Mouse (Mus musculus) liver, embryonic 11.5 days (tissue): Measurements from ENCODE around the gene Cdc42bpa. TPM values are rescaled to one million over a fixed set of nuclear protein-coding genes. Genes with fewer than 3 reads are reported as not detected.

Source experiments
- ATAC-seq: fragments of 200-750 bp; cut with Nextera tagmentation; replicated peaks from 2 replicates; pipeline ENCODE4 v1.8.0; 2017; ENCODE audit warnings: moderate number of reproducible peaks, mild to moderate bottlenecking, moderate TSS enrichment, moderate library complexity; ENCODE audit not compliant: low FRiP score
- DNase-seq: peaks from one replicate; pipeline ENCODE4 v3.0.0-alpha.2; 2017; ENCODE audit warnings: low spot score
- H3K27ac ChIP-seq: fragments of 300-500 bp; sonication (generic); 2 replicates; pipeline ENCODE4 v1.5.1; 2014; ENCODE audit warnings: mild to moderate bottlenecking, low read depth, low read length, control low read depth
- H3K27me3 ChIP-seq: fragments of 300-500 bp; sonication (generic); replicated peaks from 2 replicates; pipeline ENCODE4 v1.6.1; 2014; ENCODE audit warnings: low read length, mixed read lengths; ENCODE audit not compliant: control insufficient read depth, insufficient read depth
- H3K36me3 ChIP-seq: fragments of 300-500 bp; sonication (generic); 2 replicates; pipeline ENCODE4 v1.6.1; 2014; ENCODE audit warnings: mild to moderate bottlenecking, low read length, moderate library complexity, mixed read lengths; ENCODE audit not compliant: control insufficient read depth, insufficient read depth
- H3K4me1 ChIP-seq: fragments of 300-500 bp; sonication (generic); replicated peaks from 2 replicates; pipeline ENCODE4 v1.6.1; 2014; ENCODE audit warnings: low read length, mixed read lengths; ENCODE audit not compliant: control insufficient read depth, insufficient read depth
- H3K4me2 ChIP-seq: fragments of 300-500 bp; sonication (generic); 2 replicates; pipeline ENCODE4 v1.6.1; 2014; ENCODE audit warnings: mild to moderate bottlenecking, control low read depth, moderate library complexity
- H3K4me3 ChIP-seq: fragments of 300-500 bp; sonication (generic); 2 replicates; pipeline ENCODE4 v1.5.1; 2014; ENCODE audit warnings: low read depth, low read length, control low read depth
- H3K9ac ChIP-seq: fragments of 300-500 bp; sonication (generic); 2 replicates; pipeline ENCODE4 v1.6.1; 2014; ENCODE audit warnings: low read depth, low read length, control low read depth
- H3K9me3 ChIP-seq: fragments of 300-500 bp; sonication (generic); 2 replicates; pipeline ENCODE4 v1.6.1; 2016; ENCODE audit warnings: low read length, inconsistent platforms, mixed read lengths; ENCODE audit not compliant: control insufficient read depth
- WGBS: fragments of 180-500 bp; shearing (Covaris S2); extraction: QIAGEN DNeasy Blood & Tissue Kit; methylation state at CpG from one replicate; pipeline ENCODE4 v1.1.7; 2014; 5-methylcytosine and 5-hydroxymethylcytosine counted together
- polyA plus RNA-seq: library from polyadenylated mRNA; unstranded; fragments of >200 nt; fragmentation: Nextera tagmentation; extraction: Ambion mirVana; gene quantifications from 2 replicates; pipeline ENCODE4 v1.2.1, GENCODE M21; 2014

The Cdc42bpa gene
- polyA plus RNA-seq, 1 experiment from 2014 or later = 13.1 TPM

- no peak overlapping the region for H3K4me2 ChIP-seq
- no peaks in the 10 kb centered on the region for H3K9me3 ChIP-seq
- DNase-seq = no peak
- H3K27me3 ChIP-seq = no peaks in the 10 kb centered on the region
- no peak overlapping the region for H3K27ac ChIP-seq
- no peak overlapping the region for H3K4me3 ChIP-seq
- no peak for ATAC-seq
- no peak overlapping the region for H3K9ac ChIP-seq
- H3K4me1 ChIP-seq = no peaks in the 10 kb centered on the region
- no peaks in the 10 kb centered on the region for H3K36me3 ChIP-seq
- 92% methylated on average over 5 of the region's 5 CpGs for WGBS
Measured at GRCm38 (mm10) chr1:180128077-180128792, 168.0 kb downstream of the Cdc42bpa start.

- ATAC-seq (no peak), DNase-seq (no peak)
- Histone ChIP-seq H3K4me3 (no peak overlapping the region), H3K27me3 (no peaks in the 10 kb centered on the region), H3K4me1 (no peaks in the 10 kb centered on the region), H3K4me2 (no peak overlapping the region), H3K27ac (no peak overlapping the region), H3K9me3 (no peaks in the 10 kb centered on the region), H3K36me3 (no peaks in the 10 kb centered on the region; the same call in 1 of the 2 replicates), H3K9ac (no peak overlapping the region)
- WGBS = 59% methylated on average over 3 of the region's 3 CpGs
Measured at GRCm38 (mm10) chr1:180131402-180131801, 171.1 kb downstream of the Cdc42bpa start.

- ATAC-seq = no peak
- no peaks in the 10 kb centered on the region for H3K4me1 ChIP-seq
- no peaks in the 10 kb centered on the region for H3K9me3 ChIP-seq
- no peaks in the 10 kb centered on the region; the same call in 1 of the 2 replicates for H3K36me3 ChIP-seq
- no peak overlapping the region for H3K9ac ChIP-seq
- DNase-seq = no peak
- no peak overlapping the region for H3K4me3 ChIP-seq
- H3K27me3 ChIP-seq = no peaks in the 10 kb centered on the region
- no peak overlapping the region for H3K4me2 ChIP-seq
- no peak overlapping the region for H3K27ac ChIP-seq
- WGBS = 87% methylated on average over 4 of the region's 4 CpGs
Measured at GRCm38 (mm10) chr1:180132187-180132586, 171.9 kb downstream of the Cdc42bpa start.

- H3K9me3 ChIP-seq = no peaks in the 10 kb centered on the region
- H3K4me1 ChIP-seq = no peaks in the 10 kb centered on the region
- no peaks in the 10 kb centered on the region for H3K27me3 ChIP-seq
- no peak overlapping the region for H3K9ac ChIP-seq
- H3K27ac ChIP-seq = no peak overlapping the region
- DNase-seq (no peak), ATAC-seq (no peak)
- peaks cover 3% of the 10 kb centered on the region; the same call in 1 of the 2 replicates for H3K36me3 ChIP-seq
- WGBS = 80% methylated on average over 4 of the region's 4 CpGs
- H3K4me2 ChIP-seq = no peak overlapping the region
- no peak overlapping the region for H3K4me3 ChIP-seq
Measured at GRCm38 (mm10) chr1:180139158-180139557, 178.9 kb downstream of the Cdc42bpa start.

GRCm38 (mm10) chr1:180140970-180141369 is 180.7 kb downstream of the Cdc42bpa start:
- Histone ChIP-seq H3K4me3 (no peak overlapping the region), H3K4me1 (no peaks in the 10 kb centered on the region), H3K9me3 (no peaks in the 10 kb centered on the region), H3K27me3 (no peaks in the 10 kb centered on the region), H3K36me3 (peaks cover 7% of the 10 kb centered on the region; the same call in 1 of the 2 replicates), H3K27ac (no peak overlapping the region), H3K4me2 (no peak overlapping the region), H3K9ac (no peak overlapping the region)
- no peak for ATAC-seq
- WGBS = 89% methylated on average over 2 of the region's 2 CpGs
- no peak for DNase-seq

- WGBS = 63% methylated on average over 4 of the region's 4 CpGs
- peak overlapping the region; percentile 62 for H3K4me2 ChIP-seq
Measured at GRCm38 (mm10) chr1:180148036-180148435, 187.8 kb downstream of the Cdc42bpa start.

GRCm38 (mm10) chr1:180148563-180148962 is 188.3 kb downstream of the Cdc42bpa start:
- H3K27me3 ChIP-seq = no peaks in the 10 kb centered on the region
- peaks cover 13% of the 10 kb centered on the region for H3K4me1 ChIP-seq
- H3K36me3 ChIP-seq = peaks cover 15% of the 10 kb centered on the region; the same call in 1 of the 2 replicates
- peak overlapping the region; percentile 62 for H3K4me2 ChIP-seq
- 54% methylated on average over 4 of the region's 4 CpGs for WGBS
- no peaks in the 10 kb centered on the region for H3K9me3 ChIP-seq
- H3K9ac ChIP-seq = peak overlapping the region; percentile 30; the same call in 1 of the 2 replicates
- peak overlapping the region; percentile 94 for H3K27ac ChIP-seq
- ATAC-seq (peak; percentile 98), DNase-seq (no peak)
- peak overlapping the region; percentile 7; the same call in 1 of the 2 replicates for H3K4me3 ChIP-seq

More at GRCm38 (mm10) chr1:180148036-180148435, 187.8 kb downstream of the Cdc42bpa start:
- H3K4me3 ChIP-seq = peak overlapping the region; percentile 7; the same call in 1 of the 2 replicates
- H3K27me3 ChIP-seq = no peaks in the 10 kb centered on the region
- peak overlapping the region; percentile 94 for H3K27ac ChIP-seq
- peak; percentile 91 for ATAC-seq
- peaks cover 13% of the 10 kb centered on the region for H3K4me1 ChIP-seq
- H3K9ac ChIP-seq = peak overlapping the region; percentile 30; the same call in 1 of the 2 replicates
- DNase-seq = no peak
- H3K36me3 ChIP-seq = peaks cover 17% of the 10 kb centered on the region; the same call in 1 of the 2 replicates
- H3K9me3 ChIP-seq = no peaks in the 10 kb centered on the region

GRCm38 (mm10) chr1:180151191-180151590 is 190.9 kb downstream of the Cdc42bpa start:
- ATAC-seq (no peak), DNase-seq (no peak)
- Histone ChIP-seq H3K36me3 (peaks cover 11% of the 10 kb centered on the region; the same call in 1 of the 2 replicates), H3K9me3 (no peaks in the 10 kb centered on the region), H3K27me3 (no peaks in the 10 kb centered on the region), H3K4me2 (no peak overlapping the region), H3K4me1 (peaks cover 13% of the 10 kb centered on the region), H3K9ac (no peak overlapping the region), H3K27ac (no peak overlapping the region), H3K4me3 (no peak overlapping the region)
- 88% methylated on average over 8 of the region's 8 CpGs for WGBS

- Histone ChIP-seq H3K4me2 (no peak overlapping the region), H3K36me3 (no peaks in the 10 kb centered on the region; the same call in 1 of the 2 replicates), H3K4me3 (no peak overlapping the region), H3K9ac (no peak overlapping the region), H3K27me3 (no peaks in the 10 kb centered on the region), H3K27ac (no peak overlapping the region), H3K4me1 (no peaks in the 10 kb centered on the region), H3K9me3 (no peaks in the 10 kb centered on the region)
- DNase-seq = no peak
- no peak for ATAC-seq
- 53% methylated on average over 2 of the region's 2 CpGs for WGBS
Measured at GRCm38 (mm10) chr1:180158648-180159047, 198.4 kb downstream of the Cdc42bpa start.
